Mouse (Mus musculus): ENCODE measurements around the gene Clcf1. TPM values are rescaled to one million over a fixed set of nuclear protein-coding genes. Genes with fewer than 3 reads are reported as not detected.

Clcf1 gene
- total RNA-seq, 2 experiments from 2014 or later = 1.5 to 1.9 TPM

DNA sequence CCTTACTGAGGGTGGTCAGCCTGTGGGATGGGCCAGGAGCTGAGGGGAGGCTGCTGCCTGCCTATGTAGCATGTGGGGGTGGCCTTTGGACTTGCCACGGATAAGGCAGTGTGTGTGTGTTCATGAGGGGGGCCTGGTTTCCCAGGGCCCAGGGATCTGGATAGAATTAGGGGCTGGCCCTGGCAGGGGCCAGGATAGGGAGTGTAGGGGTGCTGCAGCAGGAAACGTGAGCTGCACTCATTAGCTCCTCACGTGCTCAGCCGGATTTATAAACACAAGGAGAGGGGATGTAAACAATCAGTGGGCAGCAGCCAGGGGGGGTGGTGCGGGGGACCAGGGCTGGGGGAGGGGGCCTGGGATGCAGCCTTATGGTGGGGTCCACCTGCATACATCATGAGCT is 3.1 kb downstream of the Clcf1 start:
- DNase-seq (ENCODE audit: low spot score in 2 of 2) = no peak

DNA sequence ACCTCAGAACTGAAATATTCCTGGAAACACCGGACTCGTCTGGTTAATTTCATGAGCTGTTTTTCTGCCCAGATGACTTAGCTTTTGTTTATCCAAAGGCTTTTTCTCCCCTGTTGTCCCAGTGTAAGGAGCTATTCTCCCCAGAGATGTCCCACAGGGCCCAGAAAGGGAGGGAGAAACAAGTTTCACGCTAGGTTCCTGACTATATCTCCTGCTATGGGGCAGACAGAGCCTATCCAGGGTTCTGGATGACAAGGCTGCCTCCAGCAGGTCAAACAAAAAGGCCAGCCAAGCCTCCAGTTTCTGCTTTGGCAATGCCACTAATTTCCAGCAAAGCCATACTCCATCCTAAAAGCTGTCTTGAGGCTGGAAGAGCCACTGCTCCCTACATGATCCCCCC is 3.8 kb downstream of the Clcf1 start:
- no peak for DNase-seq (ENCODE audit: low spot score in 2 of 2)

DNA sequence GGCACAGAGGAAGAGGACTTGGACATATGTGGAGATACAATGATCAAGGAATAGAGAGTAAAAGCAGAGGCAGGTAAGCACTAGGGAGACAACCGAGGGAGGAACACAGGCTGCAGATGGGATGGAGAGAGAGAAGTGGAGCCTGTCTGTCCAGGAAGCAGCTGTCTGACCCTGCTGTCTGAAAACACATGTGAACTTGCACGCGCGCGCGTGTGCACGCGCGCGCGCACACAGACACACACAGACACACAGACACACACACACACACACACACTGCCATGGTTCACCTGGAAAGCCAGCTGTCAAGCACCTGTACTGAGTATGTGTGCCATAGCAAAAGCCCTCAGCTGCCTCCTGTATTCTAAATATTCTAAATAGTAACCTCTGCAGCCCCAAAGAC is 4.3 kb downstream of the Clcf1 start:
- DNase-seq (ENCODE audit: low spot score in 2 of 2) = no peak

DNA sequence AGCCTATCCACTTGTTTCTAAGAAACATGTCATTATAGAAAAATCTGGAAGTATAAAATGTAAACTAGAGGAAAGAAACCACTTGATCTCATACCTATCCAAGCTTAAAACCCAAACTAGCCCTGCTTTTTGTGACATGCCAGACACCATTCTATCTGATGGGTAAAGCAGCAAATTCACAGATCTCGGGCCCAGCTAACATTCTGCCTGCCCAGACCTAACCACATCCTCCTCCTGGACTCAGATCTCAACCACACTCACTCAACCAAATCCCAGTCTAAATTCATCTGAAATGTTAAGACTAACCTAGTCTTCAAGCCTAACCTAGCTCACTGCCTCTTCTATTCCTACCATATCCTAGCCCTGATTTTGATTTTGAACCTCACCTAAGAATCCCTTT is 4.7 kb downstream of the Clcf1 start:
- no peak for DNase-seq (ENCODE audit: low spot score in 2 of 2)

DNA sequence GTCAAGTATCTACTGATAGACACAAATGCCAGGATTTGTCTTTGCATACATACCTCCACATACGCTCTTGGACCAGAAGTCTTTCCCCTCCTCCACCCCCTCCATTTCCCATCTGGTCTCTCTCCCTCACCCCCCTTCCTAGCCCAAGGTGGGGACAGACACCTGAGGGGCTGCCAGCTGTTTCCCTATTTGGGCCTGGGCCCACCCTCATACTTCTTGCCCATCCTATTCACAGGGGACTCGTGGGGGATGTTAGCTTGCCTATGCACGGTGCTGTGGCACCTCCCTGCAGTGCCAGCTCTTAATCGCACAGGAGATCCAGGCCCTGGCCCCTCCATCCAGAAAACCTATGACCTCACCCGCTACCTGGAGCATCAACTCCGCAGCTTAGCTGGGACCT is 5.9 kb downstream of the Clcf1 start:
- no peak for DNase-seq (ENCODE audit: low spot score in 2 of 2)

DNA sequence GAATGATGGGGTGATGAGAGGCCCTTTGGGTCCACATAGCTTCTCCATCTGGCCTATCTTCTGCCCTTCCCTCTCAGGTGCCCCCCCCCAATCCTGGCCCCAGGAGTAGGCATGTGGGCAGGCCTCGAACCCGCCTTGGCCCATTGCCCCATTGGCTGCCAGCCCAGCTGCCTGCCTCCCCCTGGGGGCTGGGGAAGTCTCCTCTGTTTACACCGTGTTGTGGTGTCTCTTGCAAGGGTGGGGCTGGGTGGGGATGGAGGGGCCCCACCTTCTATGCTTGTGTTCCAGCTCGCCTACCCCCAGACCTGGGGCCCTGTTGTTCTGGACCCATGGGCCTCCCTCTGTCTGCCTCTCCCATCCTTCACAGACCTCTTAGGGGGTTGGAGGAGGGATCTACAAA is 6.4 kb downstream of the Clcf1 start:
- DNase-seq (ENCODE audit: low spot score in 2 of 2) = no peak

DNA sequence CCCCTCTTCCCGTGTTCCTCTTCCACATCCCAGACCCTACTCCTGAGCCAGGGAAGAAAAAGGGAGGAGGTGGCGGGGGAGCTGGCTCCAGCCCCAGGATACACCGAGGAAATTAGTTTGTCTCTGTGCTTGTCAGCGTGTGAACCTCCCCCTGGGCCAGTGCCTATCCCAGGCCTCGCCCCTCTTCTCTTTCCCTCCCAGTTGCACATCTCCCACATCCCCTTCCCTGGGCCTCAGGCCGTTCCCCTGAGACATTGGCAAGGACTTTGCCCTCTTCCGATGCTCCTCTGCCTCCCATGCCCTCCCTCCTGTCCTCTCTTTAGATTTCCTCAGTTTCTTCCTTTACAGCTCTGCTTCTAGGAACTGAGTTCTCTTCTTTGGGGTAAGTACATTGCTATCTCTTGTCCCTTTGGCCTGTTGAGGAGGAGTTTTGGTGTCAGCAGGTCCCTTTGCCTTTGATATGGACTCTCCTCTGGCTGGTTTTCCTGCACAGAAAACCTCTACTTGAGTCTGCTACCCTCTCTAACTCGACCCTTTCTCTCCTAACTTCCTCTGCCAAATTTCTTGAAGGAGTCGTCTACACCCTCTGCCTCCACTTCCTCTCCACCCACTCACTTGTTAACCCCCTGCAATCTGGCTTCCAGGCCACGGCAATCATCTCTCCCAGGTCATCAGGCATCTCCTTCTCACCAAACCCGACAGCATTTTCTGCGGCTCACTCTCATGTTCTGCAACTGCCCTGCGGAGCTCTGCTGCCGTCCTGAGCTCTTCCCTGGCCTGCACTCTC is 7.1 kb downstream of the Clcf1 start:
- no peak for DNase-seq (ENCODE audit: low spot score in 2 of 2)

DNA sequence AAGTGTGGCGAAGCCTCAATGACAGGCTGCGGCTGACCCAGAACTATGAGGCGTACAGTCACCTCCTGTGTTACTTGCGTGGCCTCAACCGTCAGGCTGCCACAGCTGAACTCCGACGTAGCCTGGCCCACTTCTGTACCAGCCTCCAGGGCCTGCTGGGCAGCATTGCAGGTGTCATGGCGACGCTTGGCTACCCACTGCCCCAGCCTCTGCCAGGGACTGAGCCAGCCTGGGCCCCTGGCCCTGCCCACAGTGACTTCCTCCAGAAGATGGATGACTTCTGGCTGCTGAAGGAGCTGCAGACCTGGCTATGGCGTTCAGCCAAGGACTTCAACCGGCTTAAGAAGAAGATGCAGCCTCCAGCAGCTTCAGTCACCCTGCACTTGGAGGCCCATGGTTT is 8.1 kb downstream of the Clcf1 start:
- DNase-seq (ENCODE audit: low spot score in 2 of 2) = no peak

DNA sequence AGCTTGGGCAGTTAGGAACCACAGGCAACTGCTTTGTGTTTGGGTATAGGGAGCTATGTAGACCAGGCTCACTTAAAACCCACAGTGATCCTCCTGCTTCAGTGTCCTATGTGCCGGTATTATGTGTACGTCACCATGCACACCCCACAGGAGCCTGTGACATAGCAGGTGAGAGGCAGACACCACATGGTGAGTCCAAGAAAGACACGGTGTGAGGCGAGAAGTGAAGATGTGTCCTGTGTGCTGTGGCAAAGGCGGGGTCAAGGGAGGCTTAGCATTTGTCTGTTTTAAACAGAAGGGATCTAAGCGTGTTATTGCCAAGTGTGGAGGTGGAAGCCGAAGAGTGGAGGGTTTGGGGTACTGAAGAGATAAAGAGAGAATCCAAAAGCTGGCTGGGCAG is 12.7 kb downstream of the Clcf1 start:
- DNase-seq (ENCODE audit: low spot score in 2 of 2) = no peak

DNA sequence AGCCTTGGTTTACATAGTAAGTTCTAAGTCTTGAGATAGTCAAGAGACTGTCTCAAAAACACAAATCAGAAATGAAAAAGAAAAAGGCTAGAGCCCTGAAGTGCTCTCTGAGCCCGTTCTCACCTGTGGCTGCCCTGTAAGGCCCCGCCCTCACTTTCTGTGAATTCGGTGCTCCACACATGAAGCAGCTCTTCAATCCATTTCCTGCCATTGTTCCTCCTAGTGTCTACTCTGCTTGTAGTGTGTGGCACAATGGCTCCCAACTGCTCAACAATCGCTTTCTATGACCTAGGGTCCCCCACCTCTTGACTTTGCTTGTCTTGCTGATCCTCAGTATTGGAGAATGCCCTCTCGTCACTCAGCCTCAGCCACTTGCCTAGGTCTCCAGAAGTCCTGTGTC is 13.4 kb downstream of the Clcf1 start:
- no peak for DNase-seq (ENCODE audit: low spot score in 2 of 2)

DNA sequence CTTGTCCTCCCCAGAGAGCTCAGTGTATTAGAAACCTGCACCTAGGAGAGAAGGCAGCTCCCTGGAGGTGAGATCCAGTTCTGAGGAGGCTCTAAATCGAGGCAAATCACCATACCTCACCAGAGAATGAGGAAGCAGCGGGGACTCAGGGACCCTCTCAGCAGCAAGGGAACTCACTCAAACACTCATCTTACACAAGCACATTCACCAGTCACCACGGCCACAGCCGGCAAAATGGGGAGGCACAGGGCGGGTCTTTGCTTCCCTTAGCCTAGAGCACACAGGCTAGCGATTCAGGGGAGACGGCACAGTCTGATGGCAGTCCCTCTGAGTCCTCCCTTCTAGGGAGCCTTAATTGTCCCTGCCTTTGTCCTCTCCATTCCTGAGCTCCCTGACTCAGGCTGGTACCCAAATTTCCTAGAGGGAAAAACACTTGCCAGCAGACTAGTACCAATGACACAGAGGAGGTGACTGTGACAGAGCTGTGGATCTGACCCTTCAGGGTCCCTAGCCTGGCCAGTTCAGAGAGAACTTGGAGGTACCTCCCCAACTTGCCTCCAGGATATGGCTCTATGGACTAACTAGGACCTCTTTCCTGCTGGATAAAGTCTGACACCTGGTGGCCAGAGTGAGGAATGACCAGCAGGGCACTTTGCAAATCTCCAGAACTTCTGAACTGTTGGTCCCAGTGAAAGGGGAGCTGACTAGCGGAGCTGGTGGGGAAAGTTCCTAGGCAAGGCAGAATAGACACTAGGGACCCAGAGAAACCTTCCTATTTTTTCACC is 14.0 kb downstream of the Clcf1 start:
- DNase-seq (ENCODE audit: low spot score in 2 of 2) = peak; percentile 75

DNA sequence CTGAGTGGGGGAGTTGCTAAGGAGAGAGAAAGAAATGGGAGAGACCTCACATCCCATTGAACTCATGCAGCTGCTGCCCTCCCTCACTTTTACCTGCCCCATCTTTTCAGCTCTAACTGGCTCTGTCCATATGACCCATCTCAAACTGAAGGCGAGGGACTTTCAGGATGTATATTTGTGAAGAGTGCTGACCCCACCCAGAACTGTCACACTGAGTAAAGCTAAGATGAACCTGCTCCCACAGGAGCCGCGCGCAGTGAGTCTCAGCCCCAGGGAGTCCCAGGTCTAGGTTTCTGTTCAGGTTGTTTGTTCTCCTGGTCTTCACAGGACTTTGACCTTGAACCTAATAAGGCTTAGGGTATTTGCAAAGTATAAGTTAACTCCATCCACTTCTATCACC is 14.9 kb downstream of the Clcf1 start:
- no peak for DNase-seq (ENCODE audit: low spot score in 2 of 2)

DNA sequence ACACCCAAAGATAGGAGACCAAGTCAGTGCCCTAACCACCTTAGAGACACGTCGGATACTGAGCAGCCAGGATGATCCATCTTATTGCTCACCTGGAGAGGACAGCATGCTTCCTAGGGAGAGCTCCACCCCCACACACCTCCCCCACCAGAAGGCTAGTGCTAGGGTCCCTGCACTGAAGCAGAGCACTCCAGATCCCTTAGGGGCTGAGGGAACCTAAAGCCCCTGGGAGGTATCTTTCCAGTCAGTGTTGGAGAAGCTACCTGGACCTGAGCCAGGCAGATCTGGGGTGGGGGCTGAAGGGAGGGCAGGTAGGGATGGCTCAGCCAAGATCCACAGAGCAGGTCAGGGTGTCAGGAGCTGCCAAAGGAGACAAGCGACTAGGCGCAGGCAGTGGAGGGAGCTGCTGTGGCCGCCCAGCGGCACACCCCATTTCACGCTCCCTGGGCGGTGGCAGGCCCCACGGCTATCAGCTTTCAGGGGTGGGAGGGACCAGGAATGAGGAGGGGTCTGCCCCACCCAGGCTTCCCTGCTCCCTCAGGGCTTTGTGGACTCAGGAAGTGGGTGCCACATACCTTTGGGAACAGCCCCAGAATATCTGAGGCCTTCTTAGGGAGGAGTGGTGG is 15.5 kb downstream of the Clcf1 start:
- DNase-seq (ENCODE audit: low spot score in 2 of 2) = no peak

DNA sequence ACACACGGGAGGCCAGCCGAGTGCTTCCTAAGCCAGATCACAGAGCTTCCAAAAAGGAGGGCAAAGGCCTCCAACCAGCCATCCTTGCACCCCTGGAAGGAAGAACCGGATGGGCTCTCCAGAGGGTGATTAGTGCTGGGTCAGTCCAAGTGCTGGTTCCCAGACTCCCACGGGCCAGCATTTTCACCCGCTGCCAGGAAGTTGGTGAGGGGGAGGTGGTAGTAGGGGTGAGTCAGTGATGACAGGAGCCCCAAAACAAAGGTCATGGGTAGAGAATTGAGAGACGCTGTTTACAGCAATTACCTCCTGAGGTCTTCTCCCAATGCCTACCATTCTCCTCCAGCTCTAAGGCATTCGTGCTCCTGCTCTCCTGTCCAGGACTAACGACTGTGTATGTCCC is 16.4 kb downstream of the Clcf1 start:
- DNase-seq (ENCODE audit: low spot score in 2 of 2) = no peak

DNA sequence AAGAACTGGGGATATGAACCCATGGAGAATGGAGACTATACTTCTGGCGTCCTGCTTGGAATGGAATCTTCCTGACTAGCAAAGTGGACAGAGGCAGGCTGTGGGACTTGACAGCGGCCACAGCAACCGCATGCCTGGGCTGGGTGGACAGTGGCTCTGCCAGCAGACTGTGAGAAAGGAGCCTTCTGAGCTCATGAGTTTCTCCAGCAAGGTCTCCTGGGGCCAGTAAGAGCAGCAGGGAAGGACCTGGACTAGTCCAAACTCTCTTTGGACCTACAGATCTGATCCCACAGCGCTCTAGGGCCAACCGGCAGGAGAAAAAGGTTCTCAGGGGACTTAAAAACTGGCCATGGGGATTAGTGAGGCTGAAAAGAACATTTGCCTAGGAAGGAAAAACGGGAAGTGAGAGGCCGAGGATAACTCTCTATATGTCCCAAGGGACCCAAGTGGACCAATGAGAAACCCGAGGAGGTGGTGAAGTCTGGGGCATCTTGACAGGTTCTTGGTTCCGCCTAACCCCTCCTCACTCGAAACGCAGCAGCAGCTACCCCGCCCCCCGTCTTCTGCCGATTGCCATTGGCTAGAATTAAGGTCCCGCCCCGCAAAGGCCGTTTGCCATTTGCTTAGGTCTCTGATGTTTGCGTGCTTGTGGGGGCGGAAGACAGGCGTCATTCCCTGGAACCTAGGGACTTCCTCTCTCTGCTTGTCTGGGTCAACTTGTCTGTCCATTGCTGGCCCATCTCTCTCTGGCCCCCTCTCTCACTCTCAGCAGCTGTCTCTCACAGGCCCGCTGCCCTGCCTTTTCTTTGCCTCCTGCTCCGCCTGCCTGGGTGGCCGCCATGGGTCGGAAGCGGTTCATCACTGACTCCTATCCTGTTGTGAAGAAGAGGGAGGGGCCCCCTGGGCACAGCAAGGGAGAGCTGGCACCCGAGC is 17.5 kb downstream of the Clcf1 start, which contains the start of gene Pold4:
TSS of gene Pold4 (plus strand) at position 647 of the 933 bp plus-strand sequence.
- peak; percentile 98 for DNase-seq (ENCODE audit: low spot score in 2 of 2)

DNA sequence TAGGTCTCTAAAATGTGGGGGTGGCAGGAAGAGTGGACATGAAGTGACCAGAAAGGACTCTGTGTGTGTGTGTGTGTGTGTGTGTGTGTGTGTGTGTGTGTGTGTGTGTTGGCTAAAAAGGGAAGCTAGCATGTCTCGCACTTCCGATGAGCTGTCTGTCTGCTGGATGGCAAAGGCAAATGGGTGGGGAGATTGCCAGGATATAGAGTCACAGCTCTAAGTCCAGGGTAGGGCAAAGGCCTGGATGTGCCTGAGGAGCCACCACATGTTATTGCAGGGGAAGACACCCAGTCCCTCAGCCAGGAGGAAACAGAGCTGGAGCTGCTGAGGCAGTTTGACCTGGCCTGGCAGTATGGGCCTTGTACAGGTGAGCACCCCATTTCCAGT is 18.1 kb downstream of the Clcf1 start:
- DNase-seq (ENCODE audit: low spot score in 2 of 2) = no peak

DNA sequence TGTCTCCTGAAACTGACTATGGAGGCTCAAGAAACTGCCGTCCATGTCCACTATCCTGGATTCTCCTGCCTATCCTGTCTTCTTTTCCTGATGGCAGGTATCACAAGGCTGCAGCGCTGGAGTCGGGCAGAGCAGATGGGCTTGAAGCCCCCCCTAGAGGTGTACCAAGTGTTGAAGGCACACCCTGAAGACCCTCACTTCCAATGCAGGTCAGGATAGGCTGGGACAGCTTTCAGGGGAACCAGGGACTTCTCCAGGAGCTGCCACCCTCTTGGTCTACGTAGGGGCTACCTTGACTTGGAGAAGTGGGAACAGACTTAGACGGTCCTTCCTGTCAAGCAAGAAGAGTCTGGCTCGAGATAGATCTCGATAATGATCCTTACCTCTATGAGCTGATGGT is 18.6 kb downstream of the Clcf1 start:
- no peak for DNase-seq (ENCODE audit: low spot score in 2 of 2)

DNA sequence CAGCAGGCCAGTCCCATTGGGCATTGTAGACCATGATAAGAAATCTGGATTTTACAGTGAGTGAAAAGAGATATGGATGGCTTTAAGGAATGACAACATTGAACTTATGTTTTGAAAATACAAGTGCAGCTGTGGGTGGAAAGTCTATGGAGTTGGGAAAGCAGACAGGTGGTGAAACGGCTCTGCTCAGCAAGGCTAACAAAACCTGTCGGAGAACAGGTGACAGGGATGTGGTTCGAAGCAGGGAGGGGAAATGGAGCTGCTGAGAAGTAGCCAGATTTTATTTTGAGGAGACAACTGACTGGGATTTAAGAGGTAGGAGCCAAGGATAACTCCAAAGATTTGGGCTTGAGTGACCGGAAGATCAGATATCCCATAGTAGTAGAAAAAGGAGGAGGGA is 20.5 kb downstream of the Clcf1 start:
- no peak for DNase-seq (ENCODE audit: low spot score in 2 of 2)

DNA sequence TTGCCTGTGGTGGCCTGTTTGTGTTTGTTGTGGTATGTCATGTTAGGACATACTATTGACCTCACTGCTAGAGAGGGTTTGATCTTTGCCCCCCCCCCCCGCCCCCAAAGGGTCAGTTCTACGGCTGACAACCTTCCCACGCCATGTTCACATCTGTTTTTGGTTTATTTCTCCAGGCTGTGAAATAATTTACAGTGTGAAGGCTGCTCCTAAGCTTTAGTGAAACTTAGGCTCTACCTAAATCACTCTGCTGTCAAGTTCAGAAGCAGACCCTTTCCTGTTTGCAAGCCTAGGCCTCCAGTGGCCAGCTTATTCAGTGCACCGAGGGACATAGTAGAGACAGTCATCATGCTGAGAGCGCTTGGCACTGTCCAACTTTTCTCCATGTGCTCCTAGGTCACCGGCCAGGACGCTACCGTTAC is 26.2 kb downstream of the Clcf1 start:
- DNase-seq (ENCODE audit: low spot score in 2 of 2) = no peak

DNA sequence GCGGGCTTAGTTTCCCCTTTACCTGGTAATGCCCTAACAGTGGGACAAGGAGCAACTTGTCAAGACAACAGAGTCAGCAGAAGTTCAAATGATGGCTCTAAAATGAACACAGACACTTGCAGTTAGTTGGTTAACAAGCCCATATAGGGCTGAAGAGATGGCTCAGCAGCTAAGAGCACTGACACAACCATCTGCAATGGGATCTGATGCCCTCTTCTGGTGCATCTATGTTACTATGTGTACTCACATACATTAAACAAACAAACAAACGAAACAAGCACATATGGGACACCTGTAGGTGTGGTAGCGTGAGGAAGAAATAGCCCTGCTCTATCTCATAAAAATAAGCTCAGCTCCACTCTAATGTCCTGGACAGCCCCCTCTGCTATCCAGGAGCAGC is 28.4 kb downstream of the Clcf1 start:
- DNase-seq (ENCODE audit: low spot score in 2 of 2) = no peak

DNA sequence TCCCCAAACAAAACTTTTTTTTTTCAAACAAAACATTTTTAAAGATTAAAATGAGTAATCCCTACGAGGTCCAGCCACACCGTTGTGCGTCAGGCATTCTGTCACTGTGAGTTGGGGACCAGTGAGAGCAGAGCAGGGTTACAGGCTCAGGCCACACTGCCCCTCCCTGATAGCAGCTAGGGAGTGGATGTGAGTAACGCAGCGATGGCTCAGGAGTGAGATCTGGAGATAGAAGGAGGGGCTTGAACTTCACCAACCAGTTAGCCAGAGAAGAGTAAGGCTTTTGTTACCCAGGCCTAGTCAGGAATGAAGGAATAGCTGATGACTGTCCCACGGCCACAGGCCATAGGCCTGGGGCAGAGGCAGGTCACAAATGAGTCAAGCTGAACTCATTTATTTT is 30.7 kb downstream of the Clcf1 start:
- DNase-seq (ENCODE audit: low spot score in 2 of 2) = no peak
